Mouse (Mus musculus) cerebellum, adult 18-20 months (tissue): ENCODE results near the gene Acvr2a.
A peak's percentile ranks its signal among the peaks of the same experiment; 100 is the strongest.

Experiments used
- DNase-seq, 2 experiments: peaks; one replicate each; pipeline ENCODE4 v3.0.0; 2021

Acvr2a gene

GRCm38 (mm10) chr2:48885945-48886344, 72.0 kb downstream of the Acvr2a start:
- DNase-seq, result peak; percentile 56 to 72

GRCm38 (mm10) chr2:48895186-48895585, 81.3 kb downstream of the Acvr2a start:
- no peak for DNase-seq

- DNase-seq, result peak in 1 of 2 experiments; percentile 21
Observed at GRCm38 (mm10) chr2:48908866-48909265, 95.0 kb downstream of the Acvr2a start.

- DNase-seq, result no peak
Observed at GRCm38 (mm10) chr2:48914185-48914584, 100.3 kb downstream of the Acvr2a start.

GRCm38 (mm10) chr2:48915832-48916231, 101.9 kb downstream of the Acvr2a start:
- DNase-seq, result no peak

GRCm38 (mm10) chr2:48935058-48935457, 121.1 kb downstream of the Acvr2a start:
- DNase-seq, result no peak

- DNase-seq, result no peak
Observed at GRCm38 (mm10) chr2:48947761-48948160, 133.9 kb downstream of the Acvr2a start.

GRCm38 (mm10) chr2:48948841-48949584, 135.1 kb downstream of the Acvr2a start, which contains the start of gene Mbd5:
TSS of gene Mbd5 (plus strand) at chr2:48949508.
- DNase-seq, result peak; percentile 96 to 99

GRCm38 (mm10) chr2:48949743-48950251, 135.9 kb downstream of the Acvr2a start:
- DNase-seq, result peak; percentile 55 to 57

- no peak for DNase-seq
Observed at GRCm38 (mm10) chr2:48950252-48950315, 136.2 kb downstream of the Acvr2a start, which contains the start of gene Orc4. TSS of gene Orc4 (minus strand) at chr2:48950277.

- DNase-seq, result peak in 1 of 2 experiments; percentile 11
Observed at GRCm38 (mm10) chr2:48950316-48950880, 136.5 kb downstream of the Acvr2a start.
